Mouse (Mus musculus) thymus, postnatal 14 days (tissue): ENCODE measurements at regions not wholly inside any gene's neighbourhood (a gene's known extent, or its start where the extent isn't known, plus 50 kb on each side); places are given as distances from the start of the nearest gene placed in this dataset.

Source experiments
- DNase-seq: peaks from one replicate; pipeline ENCODE4 v3.0.0; 2021

- no peak for DNase-seq
These were observed 190.7 kb downstream of the Rybp start for GRCm38 (mm10) chr6:100096393-100097125.

- no peak for DNase-seq
These were observed 192.6 kb downstream of the Rybp start for GRCm38 (mm10) chr6:100094653-100095217.

- no peak for DNase-seq
These were observed 194.4 kb downstream of the Rybp start for GRCm38 (mm10) chr6:100092870-100093269.

- no peak for DNase-seq
These were observed 195.5 kb downstream of the Rybp start for GRCm38 (mm10) chr6:100091815-100092214.

- DNase-seq = no peak
These were observed 198.7 kb downstream of the Rybp start for GRCm38 (mm10) chr6:100088576-100088975.

- DNase-seq = no peak
These were observed 200.5 kb downstream of the Rybp start for GRCm38 (mm10) chr6:100086807-100087206.

GRCm38 (mm10) chr6:100085981-100086380 lies 201.3 kb downstream of the Rybp start:
- DNase-seq = no peak

- DNase-seq = no peak
These were observed 203.3 kb downstream of the Rybp start for GRCm38 (mm10) chr6:100083868-100084477.

- DNase-seq = no peak
These were observed 204.2 kb downstream of the Rybp start for GRCm38 (mm10) chr6:100083127-100083526.

GRCm38 (mm10) chr6:100074672-100075335 lies 212.5 kb downstream of the Rybp start:
- DNase-seq = no peak

- no peak for DNase-seq
These were observed 214.9 kb downstream of the Rybp start for GRCm38 (mm10) chr6:100072261-100072968.

GRCm38 (mm10) chr6:100069151-100069550 lies 218.1 kb downstream of the Rybp start:
- no peak for DNase-seq

GRCm38 (mm10) chr6:100067273-100067672 lies 220.0 kb downstream of the Rybp start:
- no peak for DNase-seq

- no peak for DNase-seq
These were observed 221.7 kb downstream of the Rybp start for GRCm38 (mm10) chr6:100065586-100065985.

GRCm38 (mm10) chr6:100062961-100063360 lies 224.3 kb downstream of the Rybp start:
- DNase-seq = no peak

GRCm38 (mm10) chr6:100059803-100060202 lies 227.5 kb downstream of the Rybp start:
- no peak for DNase-seq

GRCm38 (mm10) chr6:100055980-100056379 lies 231.3 kb downstream of the Rybp start:
- DNase-seq = no peak

GRCm38 (mm10) chr6:100052955-100053795 lies 234.1 kb downstream of the Rybp start:
- DNase-seq = no peak

- DNase-seq = no peak
These were observed 234.9 kb downstream of the Rybp start for GRCm38 (mm10) chr6:100052406-100052805.

GRCm38 (mm10) chr6:100049036-100049435 lies 238.2 kb downstream of the Rybp start:
- DNase-seq = no peak

- no peak for DNase-seq
These were observed 240.9 kb downstream of the Rybp start for GRCm38 (mm10) chr6:100046186-100046990.
